Mouse (Mus musculus): ENCODE measurements at regions not wholly inside any gene's neighbourhood (a gene's known extent, or its start where the extent isn't known, plus 50 kb on each side); places are given as distances from the start of the nearest gene placed in this dataset.

- DNase-seq (ENCODE audit: low spot score): no peak
These were observed 480.8 kb downstream of the Grin2a start for GRCm38 (mm10) chr16:9514538-9514937.
